Mouse (Mus musculus): ENCODE measurements around the gene Ift80. TPM values are rescaled to one million over a fixed set of nuclear protein-coding genes. Genes with fewer than 3 reads are reported as not detected.

The Ift80 gene
- total and polyA plus RNA-seq, 2 experiments = 0.98 to 4.1 TPM

GRCm38 (mm10) chr3:68941867-68942266 is 62.5 kb downstream of the Ift80 start:
- no peak for TF ChIP-seq POLR2A (IDR thresholded peaks at IDR 0.05; ENCODE audit: extremely low read depth, insufficient read depth, low read length)
- no peak for TF ChIP-seq CTCF (IDR thresholded peaks at IDR 0.05; ENCODE audit: low read depth, low read length)
- Histone ChIP-seq H3K4me1 (ENCODE audit: control insufficient read depth, insufficient read depth, low read length) (no peaks in the 10 kb centered on the region), H3K9ac (ENCODE audit: low read depth, low read length) (no peak overlapping the region), H3K27me3 (ENCODE audit: control insufficient read depth, insufficient read depth, low read length) (no peaks in the 10 kb centered on the region), H3K36me3 (ENCODE audit: control insufficient read depth, insufficient read depth, low read length) (peaks cover 3% of the 10 kb centered on the region; the same call in 1 of the 2 replicates), H3K4me3 (ENCODE audit: insufficient read depth, low read depth, low read length) (no peak overlapping the region), H3K27ac (replicated peaks; ENCODE audit: insufficient read depth, low read depth, low read length) (no peak overlapping the region), H3K79me2 (ENCODE audit: control insufficient read depth, insufficient read depth, low read length) (no peaks in the 10 kb centered on the region)
- WGBS = 95% methylated on average over 6 of the region's 6 CpGs
- no peak for DNase-seq (ENCODE audit: extremely low read depth, low read depth, low spot score)

GRCm38 (mm10) chr3:68940311-68940710 is 64.1 kb downstream of the Ift80 start:
- H3K9ac ChIP-seq (ENCODE audit: low read depth, low read length) = no peak overlapping the region
- H3K36me3 ChIP-seq (ENCODE audit: control insufficient read depth, insufficient read depth, low read length) = peaks cover 6% of the 10 kb centered on the region; the same call in 1 of the 2 replicates
- H3K27me3 ChIP-seq (ENCODE audit: control insufficient read depth, insufficient read depth, low read length) = no peaks in the 10 kb centered on the region
- 95% methylated on average over 2 of the region's 2 CpGs for WGBS
- no peak overlapping the region for H3K27ac ChIP-seq (replicated peaks; ENCODE audit: insufficient read depth, low read depth, low read length)
- DNase-seq (ENCODE audit: extremely low read depth, low read depth, low spot score) = no peak
- H3K79me2 ChIP-seq (ENCODE audit: control insufficient read depth, insufficient read depth, low read length) = no peaks in the 10 kb centered on the region
- TF ChIP-seq CTCF (IDR thresholded peaks at IDR 0.05; ENCODE audit: low read depth, low read length) (no peak), POLR2A (IDR thresholded peaks at IDR 0.05; ENCODE audit: extremely low read depth, insufficient read depth, low read length) (no peak)
- no peak overlapping the region for H3K4me3 ChIP-seq (ENCODE audit: insufficient read depth, low read depth, low read length)
- H3K4me1 ChIP-seq (ENCODE audit: control insufficient read depth, insufficient read depth, low read length) = no peaks in the 10 kb centered on the region

- TF ChIP-seq CTCF (IDR thresholded peaks at IDR 0.05; ENCODE audit: low read depth, low read length) = no peak
- no peak for TF ChIP-seq POLR2A (IDR thresholded peaks at IDR 0.05; ENCODE audit: extremely low read depth, insufficient read depth, low read length)
- no peaks in the 10 kb centered on the region for H3K79me2 ChIP-seq (ENCODE audit: control insufficient read depth, insufficient read depth, low read length)
- no peak overlapping the region for H3K9ac ChIP-seq (ENCODE audit: low read depth, low read length)
- DNase-seq (ENCODE audit: extremely low read depth, low read depth, low spot score) = no peak
- peaks cover 6% of the 10 kb centered on the region; the same call in 1 of the 2 replicates for H3K36me3 ChIP-seq (ENCODE audit: control insufficient read depth, insufficient read depth, low read length)
- no peak overlapping the region for H3K27ac ChIP-seq (replicated peaks; ENCODE audit: insufficient read depth, low read depth, low read length)
- H3K4me3 ChIP-seq (ENCODE audit: insufficient read depth, low read depth, low read length) = no peak overlapping the region
- 97% methylated on average over 7 of the region's 7 CpGs for WGBS
- no peaks in the 10 kb centered on the region for H3K4me1 ChIP-seq (ENCODE audit: control insufficient read depth, insufficient read depth, low read length)
- no peaks in the 10 kb centered on the region for H3K27me3 ChIP-seq (ENCODE audit: control insufficient read depth, insufficient read depth, low read length)
These were observed 65.1 kb downstream of the Ift80 start for GRCm38 (mm10) chr3:68939312-68939711.

- TF ChIP-seq CTCF (IDR thresholded peaks at IDR 0.05; ENCODE audit: low read depth, low read length) = no peak
- TF ChIP-seq POLR2A (IDR thresholded peaks at IDR 0.05; ENCODE audit: extremely low read depth, insufficient read depth, low read length) = no peak
- Histone ChIP-seq H3K27ac (replicated peaks; ENCODE audit: insufficient read depth, low read depth, low read length) (no peak overlapping the region), H3K4me1 (ENCODE audit: control insufficient read depth, insufficient read depth, low read length) (no peaks in the 10 kb centered on the region), H3K79me2 (ENCODE audit: control insufficient read depth, insufficient read depth, low read length) (no peaks in the 10 kb centered on the region), H3K9ac (ENCODE audit: low read depth, low read length) (no peak overlapping the region), H3K4me3 (ENCODE audit: insufficient read depth, low read depth, low read length) (no peak overlapping the region), H3K27me3 (ENCODE audit: control insufficient read depth, insufficient read depth, low read length) (no peaks in the 10 kb centered on the region), H3K36me3 (ENCODE audit: control insufficient read depth, insufficient read depth, low read length) (peaks cover 6% of the 10 kb centered on the region; the same call in 1 of the 2 replicates)
- 98% methylated on average over 3 of the region's 3 CpGs for WGBS
- DNase-seq (ENCODE audit: extremely low read depth, low read depth, low spot score) = no peak
These were observed 67.7 kb downstream of the Ift80 start for GRCm38 (mm10) chr3:68936709-68937108.

GRCm38 (mm10) chr3:68935498-68935897 is 68.9 kb downstream of the Ift80 start:
- Histone ChIP-seq H3K4me1 (ENCODE audit: control insufficient read depth, insufficient read depth, low read length) (no peaks in the 10 kb centered on the region), H3K79me2 (ENCODE audit: control insufficient read depth, insufficient read depth, low read length) (no peaks in the 10 kb centered on the region), H3K36me3 (ENCODE audit: control insufficient read depth, insufficient read depth, low read length) (peaks cover 6% of the 10 kb centered on the region; the same call in 1 of the 2 replicates), H3K27me3 (ENCODE audit: control insufficient read depth, insufficient read depth, low read length) (no peaks in the 10 kb centered on the region), H3K27ac (replicated peaks; ENCODE audit: insufficient read depth, low read depth, low read length) (no peak overlapping the region), H3K4me3 (ENCODE audit: insufficient read depth, low read depth, low read length) (no peak overlapping the region), H3K9ac (ENCODE audit: low read depth, low read length) (no peak overlapping the region)
- no peak for DNase-seq (ENCODE audit: extremely low read depth, low read depth, low spot score)
- WGBS = 97% methylated on average over 1 of the region's 1 CpGs
- TF ChIP-seq CTCF (IDR thresholded peaks at IDR 0.05; ENCODE audit: low read depth, low read length) (peak; percentile 13; the same call in 1 of the 2 replicates), POLR2A (IDR thresholded peaks at IDR 0.05; ENCODE audit: extremely low read depth, insufficient read depth, low read length) (no peak)

GRCm38 (mm10) chr3:68934259-68934658 is 70.1 kb downstream of the Ift80 start:
- no peaks in the 10 kb centered on the region for H3K79me2 ChIP-seq (ENCODE audit: control insufficient read depth, insufficient read depth, low read length)
- 88% methylated on average over 7 of the region's 7 CpGs for WGBS
- DNase-seq (ENCODE audit: extremely low read depth, low read depth, low spot score) = no peak
- peaks cover 4% of the 10 kb centered on the region; the same call in 1 of the 2 replicates for H3K36me3 ChIP-seq (ENCODE audit: control insufficient read depth, insufficient read depth, low read length)
- H3K9ac ChIP-seq (ENCODE audit: low read depth, low read length) = no peak overlapping the region
- no peaks in the 10 kb centered on the region for H3K27me3 ChIP-seq (ENCODE audit: control insufficient read depth, insufficient read depth, low read length)
- TF ChIP-seq CTCF (IDR thresholded peaks at IDR 0.05; ENCODE audit: low read depth, low read length) (no peak), POLR2A (IDR thresholded peaks at IDR 0.05; ENCODE audit: extremely low read depth, insufficient read depth, low read length) (no peak)
- peaks cover 3% of the 10 kb centered on the region for H3K4me1 ChIP-seq (ENCODE audit: control insufficient read depth, insufficient read depth, low read length)
- H3K27ac ChIP-seq (replicated peaks; ENCODE audit: insufficient read depth, low read depth, low read length) = no peak overlapping the region
- no peak overlapping the region for H3K4me3 ChIP-seq (ENCODE audit: insufficient read depth, low read depth, low read length)

Measured in liver, adult 2 months (tissue).